Mouse (Mus musculus): Measurements from ENCODE around the gene Nxph1.

- no peak for TF ChIP-seq POLR2A (IDR thresholded peaks at IDR 0.05; ENCODE audit: borderline replicate concordance, control insufficient read depth, low read depth, low read length)
- TF ChIP-seq CTCF (IDR thresholded peaks at IDR 0.05; ENCODE audit: control insufficient read depth, insufficient read depth, low read length), result no peak
Observed at GRCm38 (mm10) chr6:8996301-8996943, 48.2 kb downstream of the Nxph1 start.
